Mouse (Mus musculus) kidney, adult 2 months (tissue): ENCODE data around the gene Megf11.
A peak's percentile ranks its signal among the peaks of the same experiment; 100 is the strongest.

ENCODE experiments used
- CTCF ChIP-seq: fragments of 200-500 bp; conservative IDR thresholded peaks from 2 replicates; pipeline ENCODE4 v1.5.1; 2011; ENCODE audit warnings: low read depth, mild to moderate bottlenecking, control low read depth, low read length, moderate library complexity, mixed read lengths; ENCODE audit not compliant: insufficient read depth, insufficient read length
- POLR2A ChIP-seq: fragments of 200-500 bp; IDR thresholded peaks from one replicate; pipeline ENCODE4 v1.6.1; 2011; ENCODE audit warnings: low read depth, low read length, control low read depth

GRCm38 (mm10) chr9:64397108-64397507, 11.7 kb downstream of the Megf11 start:
- TF ChIP-seq CTCF, result peak; percentile 55
- TF ChIP-seq POLR2A, result no peak
